Mouse (Mus musculus) lung, postnatal 0 days (tissue): ENCODE measurements around the gene Tango6.

Experiments used
- CTCF ChIP-seq: IDR thresholded peaks from 2 replicates; pipeline ENCODE4 v1.5.1; 2016; ENCODE audit warnings: antibody characterized with exemption, mild to moderate bottlenecking
- EP300 ChIP-seq: IDR thresholded peaks from 2 replicates; pipeline ENCODE4 v1.6.1; 2016; ENCODE audit warnings: antibody characterized with exemption, mild to moderate bottlenecking, control low read depth

DNA sequence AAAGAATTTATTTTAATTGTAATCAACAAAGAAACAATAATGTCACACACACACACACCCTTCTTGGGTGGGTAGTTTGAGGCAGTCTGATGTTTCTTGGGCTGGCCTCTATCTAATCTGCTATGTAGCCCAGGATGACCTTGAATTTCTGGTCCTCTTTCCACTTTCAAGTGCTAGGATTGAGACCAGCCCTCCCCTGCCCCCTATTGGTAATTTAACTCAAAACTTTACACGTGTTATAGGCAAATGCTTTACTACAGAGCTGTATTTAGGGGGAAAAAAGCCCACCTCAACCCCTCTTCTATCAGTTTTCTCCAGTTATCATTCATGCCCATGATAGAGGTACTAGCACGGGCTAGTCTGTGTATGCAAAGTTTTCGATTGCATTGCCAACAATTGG, 37.9 kb upstream of the Tango6 start:
- peak; percentile 39 for TF ChIP-seq CTCF
- TF ChIP-seq EP300 = no peak
